Mouse (Mus musculus) hindbrain, embryonic 16.5 days (tissue): ENCODE measurements around the gene Mrps34. TPM values are rescaled to one million over a fixed set of nuclear protein-coding genes. Genes with fewer than 3 reads are reported as not detected.

Experiments
- ATAC-seq: fragments of 200-750 bp; cut with Nextera tagmentation; 2 replicates; pipeline ENCODE4 v1.8.0; 2017; ENCODE audit warnings: moderate TSS enrichment, moderate library complexity
- H3K27ac ChIP-seq: fragments of 300-500 bp; sonication (generic); 2 replicates; pipeline ENCODE4 v1.5.1; 2014; ENCODE audit warnings: low read depth, mild to moderate bottlenecking, control low read depth, low read length, moderate library complexity
- H3K27me3 ChIP-seq: fragments of 300-500 bp; sonication (generic); replicated peaks from 2 replicates; pipeline ENCODE4 v1.6.1; 2014; ENCODE audit warnings: low read length; ENCODE audit not compliant: control insufficient read depth, insufficient read depth
- H3K36me3 ChIP-seq: fragments of 300-500 bp; sonication (generic); 2 replicates; pipeline ENCODE4 v1.6.1; 2014; ENCODE audit warnings: mild to moderate bottlenecking, low read length, moderate library complexity, mixed read lengths; ENCODE audit not compliant: control insufficient read depth, insufficient read depth
- H3K4me1 ChIP-seq: fragments of 300-500 bp; sonication (generic); 2 replicates; pipeline ENCODE4 v1.6.1; 2014; ENCODE audit warnings: low read depth, low read length; ENCODE audit not compliant: control insufficient read depth, insufficient read depth
- H3K4me2 ChIP-seq: fragments of 300-500 bp; sonication (generic); 2 replicates; pipeline ENCODE4 v1.6.1; 2014; ENCODE audit warnings: mild to moderate bottlenecking, low read length, control low read depth, moderate library complexity
- H3K4me3 ChIP-seq: fragments of 300-500 bp; sonication (generic); 2 replicates; pipeline ENCODE4 v1.5.1; 2014; ENCODE audit warnings: mild to moderate bottlenecking, low read length, control low read depth, moderate library complexity
- H3K9ac ChIP-seq: fragments of 300-500 bp; sonication (generic); 2 replicates; pipeline ENCODE4 v1.6.1; 2014; ENCODE audit warnings: low read depth, mild to moderate bottlenecking, control low read depth, low read length, moderate library complexity
- H3K9me3 ChIP-seq: fragments of 300-500 bp; sonication (generic); 2 replicates; pipeline ENCODE4 v1.6.1; 2014; ENCODE audit warnings: mild to moderate bottlenecking, low read length, moderate library complexity; ENCODE audit not compliant: control insufficient read depth
- WGBS: fragments of 180-500 bp; shearing (Covaris S2); extraction: QIAGEN DNeasy Blood & Tissue Kit; methylation state at CpG from one replicate; pipeline ENCODE4 v1.1.7; 2014; 5-methylcytosine and 5-hydroxymethylcytosine counted together
- polyA plus RNA-seq: library from polyadenylated mRNA; unstranded; fragments of >200 nt; fragmentation: Nextera tagmentation; extraction: Ambion mirVana; gene quantifications from 2 replicates; pipeline ENCODE4 v1.2.1, GENCODE M21; 2015

The Mrps34 gene
- polyA plus RNA-seq, 1 experiment from 2014 or later = 89.0 TPM

GRCm38 (mm10) chr17:24896241-24896992, 1.5 kb downstream of the Mrps34 start, which contains the start of gene Nme3:
Gene Nme3 (plus strand): TSS chr17:24896500.
- WGBS = 1% methylated on average over 47 of the region's 50 CpGs

GRCm38 (mm10) chr17:24896993-24897269, 2.0 kb downstream of the Mrps34 start:
- Histone ChIP-seq H3K36me3 (peaks cover 60% of the 10 kb centered on the region), H3K9ac (peak overlapping the region; percentile 90), H3K4me3 (peak overlapping the region; percentile 73), H3K4me1 (peaks cover 41% of the 10 kb centered on the region), H3K27ac (peak overlapping the region; percentile 88), H3K27me3 (no peaks in the 10 kb centered on the region), H3K9me3 (no peaks in the 10 kb centered on the region), H3K4me2 (peak overlapping the region; percentile 97)
- WGBS = 19% methylated on average over 11 of the region's 11 CpGs
- no peak for ATAC-seq

More at GRCm38 (mm10) chr17:24896241-24896992, 1.5 kb downstream of the Mrps34 start, which contains the start of gene Nme3:
- Histone ChIP-seq H3K9ac (peak within 1 kb of the TSS; percentile 90), H3K36me3 (peaks cover 57% of the 10 kb centered on the region), H3K4me3 (peak within 1 kb of the TSS; percentile 73), H3K27me3 (no peaks in the 10 kb centered on the region), H3K27ac (peak within 1 kb of the TSS; percentile 88), H3K4me2 (peak within 1 kb of the TSS; percentile 97), H3K4me1 (peaks cover 41% of the 10 kb centered on the region), H3K9me3 (no peaks in the 10 kb centered on the region)
- peak; percentile 72 for ATAC-seq

- peak overlapping the region; percentile 97 for H3K4me2 ChIP-seq
- no peak for ATAC-seq
- peak overlapping the region; percentile 47 for H3K9ac ChIP-seq
- no peaks in the 10 kb centered on the region for H3K9me3 ChIP-seq
- 65% methylated on average over 4 of the region's 4 CpGs for WGBS
- H3K4me3 ChIP-seq = peak overlapping the region; percentile 73
- H3K4me1 ChIP-seq = peaks cover 41% of the 10 kb centered on the region
- no peak overlapping the region for H3K27ac ChIP-seq
- H3K27me3 ChIP-seq = no peaks in the 10 kb centered on the region
- peaks cover 61% of the 10 kb centered on the region for H3K36me3 ChIP-seq
These were observed 2.7 kb downstream of the Mrps34 start for GRCm38 (mm10) chr17:24897600-24897999.

- 86% methylated on average over 4 of the region's 4 CpGs for WGBS
- H3K4me1 ChIP-seq = peaks cover 37% of the 10 kb centered on the region
- H3K4me3 ChIP-seq = no peak overlapping the region
- peak overlapping the region; percentile 47; the same call in 1 of the 2 replicates for H3K9ac ChIP-seq
- H3K4me2 ChIP-seq = no peak overlapping the region
- no peak for ATAC-seq
- peaks cover 58% of the 10 kb centered on the region for H3K36me3 ChIP-seq
- no peaks in the 10 kb centered on the region for H3K27me3 ChIP-seq
- no peaks in the 10 kb centered on the region for H3K9me3 ChIP-seq
- no peak overlapping the region for H3K27ac ChIP-seq
These were observed 3.3 kb downstream of the Mrps34 start for GRCm38 (mm10) chr17:24898041-24898854.

- Histone ChIP-seq H3K9me3 (no peaks in the 10 kb centered on the region), H3K27me3 (no peaks in the 10 kb centered on the region), H3K4me1 (peaks cover 28% of the 10 kb centered on the region), H3K4me3 (no peak overlapping the region), H3K36me3 (peaks cover 62% of the 10 kb centered on the region), H3K27ac (no peak overlapping the region), H3K4me2 (no peak overlapping the region), H3K9ac (no peak overlapping the region)
- 78% methylated on average over 5 of the region's 5 CpGs for WGBS
- ATAC-seq = no peak
These were observed 4.2 kb downstream of the Mrps34 start for GRCm38 (mm10) chr17:24899153-24899552.

- no peak for ATAC-seq
- no peak overlapping the region for H3K27ac ChIP-seq
- peaks cover 69% of the 10 kb centered on the region for H3K36me3 ChIP-seq
- H3K4me2 ChIP-seq = no peak overlapping the region
- no peaks in the 10 kb centered on the region for H3K9me3 ChIP-seq
- H3K27me3 ChIP-seq = no peaks in the 10 kb centered on the region
- 94% methylated on average over 6 of the region's 6 CpGs for WGBS
- H3K4me3 ChIP-seq = no peak overlapping the region
- no peak overlapping the region for H3K9ac ChIP-seq
- H3K4me1 ChIP-seq = peaks cover 25% of the 10 kb centered on the region
These were observed 5.1 kb downstream of the Mrps34 start for GRCm38 (mm10) chr17:24900014-24900413.

- 92% methylated on average over 5 of the region's 5 CpGs for WGBS
These were observed 7.2 kb downstream of the Mrps34 start for GRCm38 (mm10) chr17:24902124-24902523.

GRCm38 (mm10) chr17:24902671-24903474, 8.0 kb downstream of the Mrps34 start:
- Histone ChIP-seq H3K36me3 (peaks cover 87% of the 10 kb centered on the region), H3K9me3 (no peaks in the 10 kb centered on the region), H3K27me3 (no peaks in the 10 kb centered on the region), H3K9ac (no peak overlapping the region), H3K4me3 (no peak overlapping the region), H3K27ac (no peak overlapping the region), H3K4me1 (peaks cover 6% of the 10 kb centered on the region), H3K4me2 (no peak overlapping the region)
- 66% methylated on average over 9 of the region's 9 CpGs for WGBS
- no peak for ATAC-seq

More at GRCm38 (mm10) chr17:24902124-24902523, 7.2 kb downstream of the Mrps34 start:
- ATAC-seq = no peak
- no peak overlapping the region for H3K9ac ChIP-seq
- no peaks in the 10 kb centered on the region for H3K9me3 ChIP-seq
- no peak overlapping the region for H3K4me3 ChIP-seq
- H3K27me3 ChIP-seq = no peaks in the 10 kb centered on the region
- H3K4me2 ChIP-seq = no peak overlapping the region
- peaks cover 13% of the 10 kb centered on the region for H3K4me1 ChIP-seq
- H3K27ac ChIP-seq = no peak overlapping the region
- peaks cover 87% of the 10 kb centered on the region for H3K36me3 ChIP-seq
